Mouse (Mus musculus): ENCODE data around the gene Grin3b. TPM values are rescaled to one million over a fixed set of nuclear protein-coding genes. Genes with fewer than 3 reads are reported as not detected.
"Not testable (repeated sequence)": the region's sequence is repeated elsewhere in the genome, so short reads cannot be mapped to it uniquely, and the experiment has no call there.

The Grin3b gene
- polyA plus RNA-seq, 1 experiment from 2014 or later, result 0.34 TPM

DNA sequence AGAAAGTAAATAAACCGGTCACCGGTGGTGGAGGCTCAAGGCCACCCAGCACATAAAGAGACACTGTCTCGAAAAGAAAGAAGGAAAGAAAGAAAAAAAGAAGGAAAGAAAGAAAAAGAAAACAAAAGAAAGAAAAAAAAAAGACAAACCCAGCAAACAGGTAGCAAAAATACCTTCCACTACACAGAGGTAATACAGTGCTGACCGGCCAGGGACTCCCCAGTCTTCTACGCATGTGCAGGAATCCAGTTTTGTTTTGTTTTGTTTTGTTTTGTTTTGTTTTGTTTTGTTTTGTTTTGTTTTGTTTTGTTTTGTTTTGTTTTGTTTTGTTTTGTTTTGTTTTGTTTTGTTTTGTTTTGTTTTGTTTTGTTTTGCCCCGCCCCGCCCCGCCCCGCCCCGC is 11.1 kb upstream of the Grin3b start:
- H3K4me1 ChIP-seq; H3K9me3 ChIP-seq; H3K9ac ChIP-seq; ATAC-seq (replicated peaks); H3K27ac ChIP-seq; H3K27me3 ChIP-seq (replicated peaks): not testable (repeated sequence)
- WGBS, result 35% methylated on average over 10 of the region's 10 CpGs
- peaks cover 11% of the 10 kb centered on the region; the same call in 1 of the 2 replicates for H3K36me3 ChIP-seq (replicated peaks)
- peak overlapping the region; percentile 58 for H3K4me3 ChIP-seq
- H3K4me2 ChIP-seq, result peak overlapping the region; percentile 75

DNA sequence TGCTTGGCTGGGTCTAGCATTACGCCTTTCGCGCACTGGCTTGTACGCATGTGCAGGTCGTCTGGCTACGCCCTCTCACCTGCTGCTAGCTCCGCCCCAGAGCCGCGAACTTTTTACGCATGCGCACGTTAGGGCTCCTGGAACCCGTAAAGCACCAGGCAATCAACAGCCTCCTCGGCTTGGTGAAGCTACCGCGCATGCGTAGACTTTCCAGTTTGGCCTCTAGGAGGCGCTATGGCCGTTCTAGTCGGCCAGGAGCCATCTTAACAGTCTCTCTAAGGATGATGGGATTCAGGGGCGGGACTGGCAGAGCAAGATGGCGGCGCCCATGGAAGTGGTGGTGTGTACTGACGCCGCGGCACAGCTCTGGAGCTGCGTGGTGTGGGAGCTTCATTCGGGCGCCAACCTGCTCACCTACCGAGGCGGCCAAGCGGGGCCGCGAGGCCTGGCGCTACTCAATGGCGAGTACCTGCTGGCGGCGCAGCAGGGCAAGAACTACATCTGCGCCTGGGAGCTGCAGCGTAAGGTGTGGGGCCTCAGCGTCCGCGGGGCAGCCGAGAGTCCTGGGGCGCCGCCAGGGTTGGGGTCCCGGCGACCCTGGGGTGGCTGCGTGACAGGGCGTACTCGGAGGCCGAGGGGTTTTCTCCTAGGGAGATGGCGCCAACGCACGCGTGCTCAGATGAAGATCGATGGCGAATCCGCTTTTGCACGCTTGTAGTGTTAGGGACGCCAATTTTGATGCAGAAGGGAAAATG is 10.5 kb upstream of the Grin3b start, which contains the start of gene Wdr18:
Gene Wdr18, plus strand, starts transcription at position 306 of the 755 bp plus-strand sequence.
- H3K36me3 ChIP-seq (replicated peaks), result peaks cover 16% of the 10 kb centered on the region; the same call in 1 of the 2 replicates
- no peaks in the 10 kb centered on the region for H3K27me3 ChIP-seq (replicated peaks)
- peak; percentile 98 for ATAC-seq (replicated peaks)
- no peaks in the 10 kb centered on the region for H3K9me3 ChIP-seq
- H3K4me3 ChIP-seq, result peak within 1 kb of the TSS; percentile 58
- H3K27ac ChIP-seq, result peak within 1 kb of the TSS; percentile 69
- H3K4me1 ChIP-seq, result peaks cover 9% of the 10 kb centered on the region
- WGBS, result under 1% methylated on average over 61 of the region's 61 CpGs
- H3K9ac ChIP-seq, result peak within 1 kb of the TSS; percentile 56
- H3K4me2 ChIP-seq, result peak within 1 kb of the TSS; percentile 75

DNA sequence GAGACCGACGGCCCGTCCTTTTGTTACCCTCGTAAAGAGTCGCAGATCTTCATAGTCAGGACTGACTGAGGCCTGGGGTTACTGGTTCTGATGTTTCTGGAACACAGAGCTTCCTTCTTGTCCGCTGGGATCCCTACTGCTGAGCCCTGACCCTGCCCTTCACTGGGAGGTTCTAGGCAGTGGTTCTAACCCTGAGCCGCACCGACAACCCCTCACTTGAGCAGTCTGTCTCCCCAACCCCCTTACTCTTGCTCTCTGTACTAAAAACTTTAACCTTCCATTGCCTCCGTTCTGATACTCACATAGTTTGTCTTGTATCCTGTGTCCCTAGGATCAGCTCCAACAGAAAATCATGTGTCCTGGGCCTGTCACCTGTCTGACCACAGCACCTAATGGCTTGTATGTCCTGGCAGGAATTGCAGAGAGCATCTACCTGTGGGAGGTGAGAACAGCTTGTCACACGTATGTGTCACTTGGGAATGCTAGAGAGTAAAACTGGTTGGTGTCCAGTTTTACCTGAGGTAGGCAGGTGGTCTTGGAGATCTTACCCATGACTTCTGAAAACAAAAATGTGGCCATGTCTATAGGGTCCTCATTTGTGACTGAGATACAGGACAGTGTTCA is 9.7 kb upstream of the Grin3b start:
- Histone ChIP-seq H3K27ac (0 out of 2 replicates have a peak overlapping the region, but pooled peaks have one; percentile 69), H3K9ac (peak overlapping the region; percentile 56), H3K4me3 (peak overlapping the region; percentile 58), H3K27me3 (replicated peaks) (no peaks in the 10 kb centered on the region), H3K4me2 (peak overlapping the region; percentile 75), H3K36me3 (replicated peaks) (peaks cover 16% of the 10 kb centered on the region; the same call in 1 of the 2 replicates), H3K4me1 (peaks cover 9% of the 10 kb centered on the region), H3K9me3 (no peaks in the 10 kb centered on the region)
- ATAC-seq (replicated peaks), result peak; percentile 7; the same call in 1 of the 2 replicates
- 16% methylated on average over 10 of the region's 10 CpGs for WGBS

DNA sequence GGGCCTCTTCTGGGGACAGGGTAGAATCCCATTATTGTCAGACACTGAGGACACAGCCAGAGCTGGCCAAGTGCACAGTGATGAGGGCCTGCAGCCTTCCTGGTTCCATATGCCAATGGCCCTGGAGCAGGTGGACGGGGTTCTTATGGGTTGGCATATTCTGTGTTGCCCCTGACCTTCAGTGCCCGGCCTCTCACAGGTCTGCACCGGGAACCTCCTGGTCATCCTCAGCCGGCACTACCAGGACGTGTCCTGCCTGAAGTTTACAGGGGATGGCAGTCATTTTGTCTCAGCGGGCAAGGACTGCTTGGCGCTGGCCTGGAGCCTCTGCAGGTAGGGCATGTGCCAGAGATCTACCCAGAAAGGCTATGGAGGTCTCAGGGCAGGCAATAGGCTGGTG is 5.8 kb upstream of the Grin3b start:
- peaks cover 7% of the 10 kb centered on the region; the same call in 1 of the 2 replicates for H3K27me3 ChIP-seq (replicated peaks)
- no peaks in the 10 kb centered on the region for H3K9me3 ChIP-seq
- H3K4me3 ChIP-seq, result no peak overlapping the region
- H3K27ac ChIP-seq, result no peak overlapping the region
- 95% methylated on average over 7 of the region's 7 CpGs for WGBS
- no peak for ATAC-seq (replicated peaks)
- no peak overlapping the region for H3K9ac ChIP-seq
- peaks cover 9% of the 10 kb centered on the region for H3K4me1 ChIP-seq
- H3K4me2 ChIP-seq, result no peak overlapping the region
- H3K36me3 ChIP-seq (replicated peaks), result peaks cover 26% of the 10 kb centered on the region; the same call in 1 of the 2 replicates

- no peak for ATAC-seq (replicated peaks)
- Histone ChIP-seq H3K36me3 (replicated peaks) (peaks cover 26% of the 10 kb centered on the region; the same call in 1 of the 2 replicates), H3K9ac (no peak overlapping the region), H3K4me1 (peaks cover 9% of the 10 kb centered on the region), H3K9me3 (no peaks in the 10 kb centered on the region), H3K4me2 (no peak overlapping the region), H3K4me3 (no peak overlapping the region), H3K27me3 (replicated peaks) (peaks cover 8% of the 10 kb centered on the region; the same call in 1 of the 2 replicates), H3K27ac (no peak overlapping the region)
- WGBS, result 92% methylated on average over 5 of the region's 5 CpGs
These were observed 5.2 kb upstream of the Grin3b start for GRCm38 (mm10) chr10:79965325-79965724.

DNA sequence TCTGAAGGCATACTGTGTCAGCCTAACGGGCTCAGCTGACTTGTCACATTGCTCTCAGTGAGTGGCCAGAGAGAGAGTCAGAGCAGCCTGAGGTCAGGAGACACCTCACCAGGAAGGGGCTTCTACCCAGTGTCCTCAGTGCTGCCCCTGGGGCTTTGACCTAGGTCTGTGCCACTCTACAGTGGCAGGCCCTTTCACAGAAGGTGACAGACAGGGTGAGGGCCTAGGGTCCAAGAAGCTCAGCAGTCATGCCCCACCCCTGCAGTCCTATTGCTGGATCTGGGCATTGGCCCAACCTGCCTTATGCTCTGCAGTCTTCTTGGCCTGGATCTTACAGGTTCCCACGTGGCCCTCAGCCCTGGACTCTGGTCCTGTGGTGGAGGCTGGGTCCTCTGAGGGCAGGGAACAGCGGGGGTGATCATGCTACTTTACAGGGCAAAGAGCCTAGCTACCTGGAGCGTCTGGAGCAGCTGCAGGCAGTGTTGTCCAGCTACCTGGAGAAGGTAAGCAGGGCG is 3.6 kb upstream of the Grin3b start:
- 90% methylated on average over 5 of the region's 5 CpGs for WGBS
- H3K4me1 ChIP-seq, result peaks cover 8% of the 10 kb centered on the region
- H3K27me3 ChIP-seq (replicated peaks), result peaks cover 23% of the 10 kb centered on the region

GRCm38 (mm10) chr10:79968181-79968580 is 2.3 kb upstream of the Grin3b start:
- Histone ChIP-seq H3K27me3 (replicated peaks) (peaks cover 35% of the 10 kb centered on the region), H3K9ac (no peak overlapping the region), H3K4me3 (no peak overlapping the region), H3K4me2 (no peak overlapping the region), H3K9me3 (no peaks in the 10 kb centered on the region), H3K27ac (no peak overlapping the region), H3K36me3 (replicated peaks) (peaks cover 17% of the 10 kb centered on the region; the same call in 1 of the 2 replicates), H3K4me1 (peaks cover 8% of the 10 kb centered on the region)
- ATAC-seq (replicated peaks), result no peak
- WGBS, result 80% methylated on average over 1 of the region's 1 CpGs

More for the DNA sequence above, 3.6 kb upstream of the Grin3b start:
- Histone ChIP-seq H3K36me3 (replicated peaks) (peaks cover 26% of the 10 kb centered on the region; the same call in 1 of the 2 replicates), H3K4me3 (no peak overlapping the region), H3K27ac (no peak overlapping the region), H3K9ac (no peak overlapping the region), H3K4me2 (no peak overlapping the region), H3K9me3 (no peaks in the 10 kb centered on the region)
- ATAC-seq (replicated peaks), result no peak

DNA sequence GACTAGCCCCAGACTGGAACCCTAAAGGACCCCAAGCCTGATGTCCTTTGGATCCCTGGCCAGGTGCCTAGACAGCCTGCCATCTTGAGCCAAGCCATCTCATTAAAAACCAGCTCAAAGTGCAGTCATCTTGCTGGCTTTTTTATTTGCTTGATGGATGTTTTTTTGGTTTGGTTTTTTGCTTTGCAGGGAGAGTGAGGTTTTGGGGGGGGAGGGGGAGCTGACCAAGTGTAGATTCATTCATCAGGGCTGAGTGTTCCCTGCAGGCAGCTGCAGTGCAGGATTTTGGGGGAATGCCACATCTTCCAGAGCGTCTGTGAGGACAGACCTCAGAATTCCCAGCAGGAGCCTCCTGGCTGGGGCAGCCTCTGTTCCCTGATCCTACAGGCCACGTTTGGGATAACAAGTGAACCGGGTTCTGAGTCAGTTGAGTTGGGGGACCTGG is 1.4 kb upstream of the Grin3b start:
- no peaks in the 10 kb centered on the region for H3K9me3 ChIP-seq
- H3K4me1 ChIP-seq, result peaks cover 8% of the 10 kb centered on the region
- no peak overlapping the region for H3K27ac ChIP-seq
- 11% methylated on average over 3 of the region's 3 CpGs for WGBS
- no peak overlapping the region for H3K4me3 ChIP-seq
- no peak for ATAC-seq (replicated peaks)
- H3K36me3 ChIP-seq (replicated peaks), result peaks cover 17% of the 10 kb centered on the region; the same call in 1 of the 2 replicates
- peaks cover 35% of the 10 kb centered on the region for H3K27me3 ChIP-seq (replicated peaks)
- H3K9ac ChIP-seq, result no peak overlapping the region
- no peak overlapping the region for H3K4me2 ChIP-seq

DNA sequence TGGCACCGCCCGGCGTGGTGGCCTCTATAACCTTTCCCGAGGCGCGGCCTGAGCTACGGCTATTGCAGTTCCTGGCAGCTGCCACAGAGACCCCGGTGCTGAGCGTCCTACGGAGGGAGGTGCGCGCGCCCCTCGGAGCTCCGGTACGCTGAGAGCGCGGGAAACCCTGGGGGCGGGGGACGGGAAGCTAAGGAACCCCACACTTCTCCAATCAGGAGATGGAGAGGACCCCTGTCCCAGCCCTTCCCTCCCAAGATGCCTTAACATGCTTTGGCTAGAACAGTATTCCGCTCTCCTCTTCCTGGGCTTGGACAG is 625 bp downstream of the Grin3b start:
- no peak for ATAC-seq (replicated peaks)
- Histone ChIP-seq H3K9ac (peak overlapping the region; percentile 4; the same call in 1 of the 2 replicates), H3K4me3 (peak overlapping the region; percentile 30), H3K9me3 (no peaks in the 10 kb centered on the region), H3K36me3 (replicated peaks) (peaks cover 20% of the 10 kb centered on the region), H3K27ac (no peak overlapping the region), H3K4me2 (peak overlapping the region; percentile 51), H3K27me3 (replicated peaks) (peaks cover 35% of the 10 kb centered on the region), H3K4me1 (peaks cover 8% of the 10 kb centered on the region)
- WGBS, result 4% methylated on average over 21 of the region's 21 CpGs

- H3K4me1 ChIP-seq, result peaks cover 8% of the 10 kb centered on the region
- no peak overlapping the region for H3K9ac ChIP-seq
- no peaks in the 10 kb centered on the region for H3K9me3 ChIP-seq
- peaks cover 26% of the 10 kb centered on the region for H3K36me3 ChIP-seq (replicated peaks)
- 76% methylated on average over 14 of the region's 14 CpGs for WGBS
- no peak overlapping the region for H3K27ac ChIP-seq
- H3K4me2 ChIP-seq, result no peak overlapping the region
- no peak overlapping the region for H3K4me3 ChIP-seq
- no peak for ATAC-seq (replicated peaks)
- H3K27me3 ChIP-seq (replicated peaks), result peaks cover 35% of the 10 kb centered on the region
These were observed 2.3 kb downstream of the Grin3b start for GRCm38 (mm10) chr10:79972831-79973230.

GRCm38 (mm10) chr10:79974087-79974486 is 3.6 kb downstream of the Grin3b start:
- 90% methylated on average over 21 of the region's 21 CpGs for WGBS
- no peak for ATAC-seq (replicated peaks)
- no peak overlapping the region for H3K27ac ChIP-seq
- peaks cover 38% of the 10 kb centered on the region for H3K36me3 ChIP-seq (replicated peaks)
- H3K9me3 ChIP-seq, result no peaks in the 10 kb centered on the region
- H3K9ac ChIP-seq, result no peak overlapping the region
- H3K4me1 ChIP-seq, result peaks cover 8% of the 10 kb centered on the region
- H3K4me3 ChIP-seq, result no peak overlapping the region
- H3K27me3 ChIP-seq (replicated peaks), result peaks cover 35% of the 10 kb centered on the region
- H3K4me2 ChIP-seq, result no peak overlapping the region

DNA sequence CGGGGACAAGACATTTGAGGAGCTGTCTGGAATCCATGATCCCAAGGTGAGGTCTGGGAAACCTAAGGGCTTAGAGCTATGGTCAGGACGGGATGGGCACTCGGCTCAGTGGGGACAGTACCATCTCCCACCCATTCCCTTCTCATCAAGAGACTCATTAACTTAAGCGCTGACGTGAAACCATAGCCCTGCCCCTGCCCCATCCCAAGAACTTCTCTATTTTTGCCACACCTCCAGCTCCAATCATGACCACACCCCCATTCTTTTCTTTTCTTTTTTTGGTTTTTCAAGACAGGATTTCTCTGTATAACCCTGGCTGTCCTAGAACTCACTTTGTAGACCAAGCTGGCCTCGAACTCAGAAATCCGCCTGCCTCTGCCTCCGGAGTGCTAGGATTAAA is 4.2 kb downstream of the Grin3b start:
- H3K27me3 ChIP-seq (replicated peaks), result peaks cover 29% of the 10 kb centered on the region
- H3K27ac ChIP-seq, result no peak overlapping the region
- peaks cover 8% of the 10 kb centered on the region for H3K4me1 ChIP-seq
- H3K9me3 ChIP-seq, result no peaks in the 10 kb centered on the region
- H3K4me3 ChIP-seq, result no peak overlapping the region
- H3K9ac ChIP-seq, result no peak overlapping the region
- WGBS, result 88% methylated on average over 8 of the region's 8 CpGs
- no peak for ATAC-seq (replicated peaks)
- no peak overlapping the region for H3K4me2 ChIP-seq
- peaks cover 42% of the 10 kb centered on the region for H3K36me3 ChIP-seq (replicated peaks)
